Mouse (Mus musculus): ENCODE data around the gene Lrrc55.
A peak's percentile ranks its signal among the peaks of the same experiment; 100 is the strongest.
"Not testable (repeated sequence)": the region's sequence is repeated elsewhere in the genome, so short reads cannot be mapped to it uniquely, and the experiment has no call there.

The Lrrc55 gene

GRCm38 (mm10) chr2:85196901-85197300 is at the start of gene Lrrc55:
Gene Lrrc55 (minus strand): TSS chr2:85197197.
- peaks cover 30% of the 10 kb centered on the region for H3K27me3 ChIP-seq (ENCODE audit: insufficient read depth, low read length)
- peaks cover 6% of the 10 kb centered on the region; the same call in 1 of the 2 replicates for H3K4me1 ChIP-seq (replicated peaks; ENCODE audit: low read depth, low read length)
- TF ChIP-seq NANOG (IDR thresholded peaks at IDR 0.05; ENCODE audit: borderline replicate concordance, low read length) (no peak), POU5F1 (IDR thresholded peaks at IDR 0.05; ENCODE audit: borderline replicate concordance, low read length) (no peak), CTCF (conservative IDR thresholded peaks at IDR 0.05; ENCODE audit: low read length) (no peak)
- H3K36me3 ChIP-seq (ENCODE audit: insufficient read depth, low read length), result no peaks in the 10 kb centered on the region
- H3K4me3 ChIP-seq (replicated peaks; ENCODE audit: low read length), result 0 out of 2 replicates have a peak within 1 kb of the TSS, but pooled peaks have one; percentile 35
- no peaks in the 10 kb centered on the region for H3K9me3 ChIP-seq (ENCODE audit: low read length)

GRCm38 (mm10) chr2:85246506-85247082 is 49.6 kb upstream of the Lrrc55 start:
- no peak for TF ChIP-seq POU5F1 (IDR thresholded peaks at IDR 0.05; ENCODE audit: borderline replicate concordance, low read length)
- TF ChIP-seq CTCF (conservative IDR thresholded peaks at IDR 0.05; ENCODE audit: low read length), result peak; percentile 98

GRCm38 (mm10) chr2:85245737-85246136 is 48.7 kb upstream of the Lrrc55 start:
- H3K9me3 ChIP-seq (ENCODE audit: low read length), result no peaks in the 10 kb centered on the region
- no peaks in the 10 kb centered on the region for H3K4me1 ChIP-seq (replicated peaks; ENCODE audit: low read depth, low read length)
- no peaks in the 10 kb centered on the region for H3K36me3 ChIP-seq (ENCODE audit: insufficient read depth, low read length)
- no peak overlapping the region for H3K4me3 ChIP-seq (replicated peaks; ENCODE audit: low read length)
- no peaks in the 10 kb centered on the region for H3K27me3 ChIP-seq (ENCODE audit: insufficient read depth, low read length)
- no peak for TF ChIP-seq POU5F1 (IDR thresholded peaks at IDR 0.05; ENCODE audit: borderline replicate concordance, low read length)
- no peak for TF ChIP-seq CTCF (conservative IDR thresholded peaks at IDR 0.05; ENCODE audit: low read length)
- no peak for TF ChIP-seq NANOG (IDR thresholded peaks at IDR 0.05; ENCODE audit: borderline replicate concordance, low read length)

More at GRCm38 (mm10) chr2:85246506-85247082, 49.6 kb upstream of the Lrrc55 start:
- H3K4me3 ChIP-seq (replicated peaks; ENCODE audit: low read length), result no peak overlapping the region
- no peaks in the 10 kb centered on the region for H3K4me1 ChIP-seq (replicated peaks; ENCODE audit: low read depth, low read length)
- no peaks in the 10 kb centered on the region; the same call in 1 of the 2 replicates for H3K27me3 ChIP-seq (ENCODE audit: insufficient read depth, low read length)
- H3K9me3 ChIP-seq (ENCODE audit: low read length), result no peaks in the 10 kb centered on the region
- H3K36me3 ChIP-seq (ENCODE audit: insufficient read depth, low read length), result no peaks in the 10 kb centered on the region

GRCm38 (mm10) chr2:85238068-85238667 is 41.2 kb upstream of the Lrrc55 start:
- no peaks in the 10 kb centered on the region for H3K27me3 ChIP-seq (ENCODE audit: insufficient read depth, low read length)
- H3K4me3 ChIP-seq (replicated peaks; ENCODE audit: low read length), result no peak overlapping the region
- H3K36me3 ChIP-seq (ENCODE audit: insufficient read depth, low read length), result no peaks in the 10 kb centered on the region
- H3K4me1 ChIP-seq (replicated peaks; ENCODE audit: low read depth, low read length), result no peaks in the 10 kb centered on the region
- TF ChIP-seq CTCF (conservative IDR thresholded peaks at IDR 0.05; ENCODE audit: low read length), result no peak
- no peak for TF ChIP-seq POU5F1 (IDR thresholded peaks at IDR 0.05; ENCODE audit: borderline replicate concordance, low read length)
- TF ChIP-seq NANOG (IDR thresholded peaks at IDR 0.05; ENCODE audit: borderline replicate concordance, low read length), result no peak
- H3K9me3 ChIP-seq (ENCODE audit: low read length), result no peaks in the 10 kb centered on the region

GRCm38 (mm10) chr2:85237231-85237630 is 40.2 kb upstream of the Lrrc55 start:
- H3K36me3 ChIP-seq (ENCODE audit: insufficient read depth, low read length); H3K4me1 ChIP-seq (replicated peaks; ENCODE audit: low read depth, low read length); H3K4me3 ChIP-seq (replicated peaks; ENCODE audit: low read length); H3K27me3 ChIP-seq (ENCODE audit: insufficient read depth, low read length); H3K9me3 ChIP-seq (ENCODE audit: low read length): not testable (repeated sequence)

GRCm38 (mm10) chr2:85230771-85231511 is 33.9 kb upstream of the Lrrc55 start:
- Histone ChIP-seq H3K4me1 (replicated peaks; ENCODE audit: low read depth, low read length) (no peaks in the 10 kb centered on the region), H3K9me3 (ENCODE audit: low read length) (no peaks in the 10 kb centered on the region), H3K4me3 (replicated peaks; ENCODE audit: low read length) (no peak overlapping the region), H3K36me3 (ENCODE audit: insufficient read depth, low read length) (no peaks in the 10 kb centered on the region), H3K27me3 (ENCODE audit: insufficient read depth, low read length) (no peaks in the 10 kb centered on the region)
- no peak for TF ChIP-seq POU5F1 (IDR thresholded peaks at IDR 0.05; ENCODE audit: borderline replicate concordance, low read length)

GRCm38 (mm10) chr2:85229606-85230005 is 32.6 kb upstream of the Lrrc55 start:
- Histone ChIP-seq H3K4me1 (replicated peaks; ENCODE audit: low read depth, low read length) (peaks cover 3% of the 10 kb centered on the region; the same call in 1 of the 2 replicates), H3K27me3 (ENCODE audit: insufficient read depth, low read length) (no peaks in the 10 kb centered on the region), H3K36me3 (ENCODE audit: insufficient read depth, low read length) (no peaks in the 10 kb centered on the region), H3K9me3 (ENCODE audit: low read length) (no peaks in the 10 kb centered on the region), H3K4me3 (replicated peaks; ENCODE audit: low read length) (no peak overlapping the region)
- TF ChIP-seq NANOG (IDR thresholded peaks at IDR 0.05; ENCODE audit: borderline replicate concordance, low read length) (no peak), POU5F1 (IDR thresholded peaks at IDR 0.05; ENCODE audit: borderline replicate concordance, low read length) (no peak), CTCF (conservative IDR thresholded peaks at IDR 0.05; ENCODE audit: low read length) (no peak)

GRCm38 (mm10) chr2:85227816-85228335 is 30.9 kb upstream of the Lrrc55 start:
- H3K27me3 ChIP-seq (ENCODE audit: insufficient read depth, low read length), result no peaks in the 10 kb centered on the region
- peaks cover 7% of the 10 kb centered on the region for H3K4me1 ChIP-seq (replicated peaks; ENCODE audit: low read depth, low read length)
- H3K9me3 ChIP-seq (ENCODE audit: low read length), result no peaks in the 10 kb centered on the region
- TF ChIP-seq NANOG (IDR thresholded peaks at IDR 0.05; ENCODE audit: borderline replicate concordance, low read length), result no peak
- TF ChIP-seq POU5F1 (IDR thresholded peaks at IDR 0.05; ENCODE audit: borderline replicate concordance, low read length), result no peak
- no peak for TF ChIP-seq CTCF (conservative IDR thresholded peaks at IDR 0.05; ENCODE audit: low read length)
- no peaks in the 10 kb centered on the region for H3K36me3 ChIP-seq (ENCODE audit: insufficient read depth, low read length)
- H3K4me3 ChIP-seq (replicated peaks; ENCODE audit: low read length), result no peak overlapping the region
